Mouse (Mus musculus) brain, embryonic 14.5 days (tissue): Measurements from ENCODE around the gene Rock2. TPM values are rescaled to one million over a fixed set of nuclear protein-coding genes. Genes with fewer than 3 reads are reported as not detected.

ENCODE experiments used
- DNase-seq: peaks from one replicate; pipeline ENCODE4 v3.0.0-alpha.2; 2011; ENCODE audit warnings: low read depth
- CTCF ChIP-seq: fragments of 200-500 bp; IDR thresholded peaks from 2 replicates; pipeline ENCODE4 v1.5.1; 2012; ENCODE audit warnings: inconsistent platforms, mild to moderate bottlenecking, moderate library complexity, borderline replicate concordance; ENCODE audit not compliant: insufficient read depth, insufficient read length; ENCODE audit errors: extremely low read depth
- POLR2A ChIP-seq: fragments of 200-500 bp; IDR thresholded peaks from 2 replicates; pipeline ENCODE4 v1.6.1; 2012; ENCODE audit warnings: mild to moderate bottlenecking, inconsistent platforms, borderline replicate concordance; ENCODE audit not compliant: poor library complexity, insufficient read depth, insufficient read length, severe bottlenecking; ENCODE audit errors: extremely low read depth
- polyA plus RNA-seq: library from polyadenylated mRNA; depleted of rRNA; stranded (reverse); fragments of >200 nt; gene quantifications from 2 replicates; pipeline ENCODE4 v1.2.3, GENCODE M21; 2012

The Rock2 gene
- polyA plus RNA-seq, 1 experiment: 21.8 TPM

- no peak for DNase-seq
- no peak for TF ChIP-seq POLR2A
- 0 out of 2 replicates have a peak, but pooled peaks have one; percentile 6 for TF ChIP-seq CTCF
These were observed 91.1 kb downstream of the Rock2 start for GRCm38 (mm10) chr12:16985778-16986177.

DNA sequence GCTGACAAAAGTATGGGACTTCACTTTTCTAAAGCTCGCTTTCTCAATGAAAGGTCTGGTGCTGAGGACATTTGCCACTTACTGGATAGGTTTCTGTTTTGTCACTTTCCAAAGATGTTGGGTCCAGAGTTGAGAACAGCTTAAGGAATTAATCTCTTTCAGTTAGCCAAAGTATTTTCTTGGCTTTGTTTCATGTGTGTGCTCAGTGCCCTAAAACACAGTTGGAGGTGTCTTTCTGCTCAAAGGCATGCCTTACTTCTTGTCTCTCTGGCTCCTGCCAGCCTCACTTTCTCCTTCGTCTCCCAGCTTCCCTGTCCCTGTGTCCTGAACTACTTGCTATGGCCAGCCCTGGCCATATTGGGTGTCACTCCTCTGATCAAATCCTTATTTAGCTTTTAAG, 96.7 kb downstream of the Rock2 start:
- no peak for DNase-seq
- TF ChIP-seq POLR2A (no peak), CTCF (no peak)

DNA sequence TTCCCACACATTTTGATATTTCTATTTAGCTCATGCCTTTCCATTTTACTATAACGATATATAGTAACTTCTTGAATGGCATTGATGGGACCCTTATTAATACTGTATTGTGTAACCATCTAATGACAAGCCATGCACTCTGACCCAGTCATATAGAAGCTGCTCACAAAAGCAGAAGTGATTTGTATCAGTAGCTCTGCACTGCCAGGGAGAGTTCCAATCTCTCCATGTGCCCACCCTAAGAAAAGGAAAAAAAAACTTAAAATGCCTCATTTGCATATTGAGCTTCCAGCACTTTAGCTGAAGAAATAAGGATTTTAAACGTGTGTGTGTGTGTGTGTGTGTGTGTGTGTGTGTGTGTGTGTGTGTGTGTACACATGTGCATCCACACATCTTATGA, 97.7 kb downstream of the Rock2 start:
- DNase-seq: no peak
- TF ChIP-seq POLR2A (no peak), CTCF (no peak)

DNA sequence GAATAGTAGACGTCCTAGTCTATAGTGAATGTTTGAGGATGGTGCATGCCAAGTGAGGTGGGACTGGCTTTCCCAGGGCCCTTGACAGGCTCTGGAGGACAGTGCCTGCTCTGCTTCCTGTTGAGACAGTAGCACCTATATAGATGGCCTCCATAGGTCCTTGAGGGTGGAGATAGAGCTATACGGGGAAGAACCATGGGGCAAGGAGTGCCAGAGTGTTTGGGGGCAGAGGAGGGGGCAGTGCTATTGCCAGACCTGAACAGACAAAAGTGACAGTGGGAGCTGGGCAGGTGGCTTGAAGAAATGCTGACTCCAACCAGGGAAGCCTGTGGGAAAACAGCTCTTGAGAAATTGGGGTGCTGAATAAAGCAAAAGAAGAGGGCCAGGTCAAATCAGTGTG, 99.6 kb downstream of the Rock2 start:
- no peak for TF ChIP-seq POLR2A
- TF ChIP-seq CTCF: no peak
- no peak for DNase-seq

DNA sequence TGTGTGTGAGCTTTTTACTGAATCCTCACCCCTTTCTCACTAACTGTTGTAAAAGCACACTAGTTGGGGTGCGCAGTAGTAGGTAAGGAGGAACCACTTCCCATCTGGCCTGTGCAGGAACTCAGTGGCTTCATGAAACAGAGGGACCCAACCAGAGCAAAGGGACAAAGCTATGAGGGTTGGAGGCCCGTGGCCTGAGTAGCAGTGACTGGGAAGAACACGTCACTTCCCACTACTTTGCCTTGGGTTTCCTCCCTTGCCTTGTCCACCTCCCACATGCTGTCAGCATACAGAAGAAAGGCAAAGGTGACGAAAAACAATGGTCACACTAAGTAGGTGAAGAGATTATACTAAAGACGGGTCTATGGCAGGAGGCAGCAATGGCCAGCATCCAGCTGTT, 101.6 kb downstream of the Rock2 start:
- TF ChIP-seq CTCF (no peak), POLR2A (no peak)
- DNase-seq: no peak

DNA sequence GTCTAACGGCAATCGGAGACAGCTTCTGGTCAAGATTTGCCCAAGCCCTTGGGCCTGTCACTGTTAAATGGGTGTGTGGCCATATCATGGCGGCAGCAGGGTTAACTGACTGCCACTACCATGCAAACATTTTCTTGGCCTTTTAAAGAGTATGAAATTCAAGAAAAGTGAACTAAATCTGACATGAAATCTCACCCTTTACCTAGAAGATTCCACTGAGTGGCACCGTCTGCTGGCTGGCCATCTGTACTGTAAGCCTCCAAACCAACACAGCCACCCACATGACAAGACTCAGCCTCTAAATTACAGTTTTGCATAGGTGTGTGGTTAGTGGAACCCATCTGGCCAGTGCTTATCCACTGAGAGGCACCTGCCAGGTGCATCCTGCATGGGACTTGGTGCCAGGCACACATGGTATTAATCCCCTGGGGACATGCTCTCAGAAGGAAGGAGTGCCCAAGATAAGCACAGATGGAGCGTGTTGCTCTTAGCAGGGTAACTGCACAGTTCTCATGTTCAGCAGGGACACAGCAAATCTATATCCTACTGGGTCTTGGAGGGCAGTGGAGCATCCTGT, 102.3 kb downstream of the Rock2 start:
- TF ChIP-seq CTCF (no peak), POLR2A (no peak)
- no peak for DNase-seq

DNA sequence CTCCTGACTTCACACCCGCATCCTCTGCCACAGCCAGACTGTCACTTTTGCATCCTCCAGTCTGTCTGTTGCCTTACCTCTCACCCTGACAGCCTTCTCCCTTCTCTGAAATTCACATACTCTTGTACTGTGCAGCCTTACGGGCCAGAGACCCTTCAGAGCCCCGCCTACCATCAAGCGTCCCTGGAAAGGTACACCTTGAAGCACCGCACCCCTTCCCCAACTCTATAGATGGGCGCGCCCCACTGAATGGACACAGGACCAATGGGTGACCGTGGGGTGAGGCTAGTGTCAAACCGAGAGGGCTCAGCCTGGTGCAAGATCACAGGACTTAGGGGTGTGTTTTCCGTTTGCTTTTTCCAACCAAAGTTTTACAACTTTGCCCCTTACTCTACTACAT, 104.5 kb downstream of the Rock2 start:
- TF ChIP-seq POLR2A: no peak
- TF ChIP-seq CTCF: no peak
- no peak for DNase-seq

DNA sequence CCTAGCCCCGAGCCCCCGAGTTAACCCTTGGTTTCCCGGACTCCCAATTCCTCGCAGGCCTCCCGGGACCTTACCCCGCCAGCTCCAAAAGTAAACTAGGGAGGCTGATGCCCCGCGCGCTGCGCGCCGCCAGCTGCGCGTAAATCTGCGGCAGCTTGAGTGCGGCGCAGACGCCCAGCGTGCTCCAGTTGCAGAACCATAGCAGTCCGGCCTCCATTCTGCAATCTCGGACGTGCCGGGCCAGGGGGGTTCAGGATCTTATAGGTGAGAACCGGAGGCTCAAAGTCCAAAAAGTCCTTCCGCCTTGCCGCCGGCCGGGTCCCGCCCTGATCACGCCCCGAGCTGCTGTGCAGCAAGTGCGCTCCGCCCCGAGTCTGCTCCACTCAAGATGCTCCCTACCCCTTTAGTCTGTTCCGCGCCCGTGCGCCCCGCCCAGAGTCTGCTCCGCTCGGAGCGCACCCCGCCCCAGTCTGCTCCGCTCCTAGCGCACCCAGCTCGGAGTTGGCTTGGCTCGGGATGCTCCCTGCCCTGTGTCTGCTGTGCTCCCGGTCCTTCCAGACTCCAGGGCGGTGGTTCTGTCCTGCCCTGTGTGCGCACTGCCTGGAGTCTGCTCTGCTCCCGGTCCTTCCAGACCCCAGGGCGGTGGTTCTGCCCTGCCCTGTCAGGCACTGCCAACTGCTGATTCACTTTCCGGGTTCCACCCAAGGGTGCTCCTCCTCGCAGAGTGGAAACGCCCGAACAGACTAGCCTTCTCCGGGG, 105.2 kb downstream of the Rock2 start, which contains the start of gene Pqlc3:
Gene Pqlc3 (minus strand): TSS at position 670 of the 759 bp plus-strand sequence.
- peak; percentile 75 for DNase-seq
- no peak for TF ChIP-seq POLR2A

DNA sequence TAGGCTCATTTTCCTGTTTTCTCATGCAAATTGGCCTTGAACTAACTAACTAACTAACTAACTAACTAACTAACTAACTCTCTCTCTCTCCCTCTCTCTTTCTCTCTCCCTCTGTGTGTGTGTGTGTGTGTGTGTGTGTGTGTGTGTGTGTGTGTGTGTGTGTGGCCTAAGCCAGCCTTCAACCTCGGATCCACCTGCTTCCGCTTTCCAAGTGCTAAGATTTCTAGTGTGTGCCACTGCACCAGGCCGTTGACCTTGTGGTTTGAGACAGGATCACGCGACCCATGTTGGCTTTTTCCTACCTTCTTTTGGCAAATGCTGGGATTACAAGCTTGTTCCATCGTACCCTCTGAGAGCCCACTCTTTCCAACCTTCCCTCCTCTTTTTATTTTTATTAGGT, 105.9 kb downstream of the Rock2 start:
- no peak for DNase-seq
- TF ChIP-seq POLR2A (no peak), CTCF (no peak)

- DNase-seq: no peak
- TF ChIP-seq POLR2A: no peak
- TF ChIP-seq CTCF: no peak
These were observed 106.5 kb downstream of the Rock2 start for GRCm38 (mm10) chr12:17001211-17001610.

DNA sequence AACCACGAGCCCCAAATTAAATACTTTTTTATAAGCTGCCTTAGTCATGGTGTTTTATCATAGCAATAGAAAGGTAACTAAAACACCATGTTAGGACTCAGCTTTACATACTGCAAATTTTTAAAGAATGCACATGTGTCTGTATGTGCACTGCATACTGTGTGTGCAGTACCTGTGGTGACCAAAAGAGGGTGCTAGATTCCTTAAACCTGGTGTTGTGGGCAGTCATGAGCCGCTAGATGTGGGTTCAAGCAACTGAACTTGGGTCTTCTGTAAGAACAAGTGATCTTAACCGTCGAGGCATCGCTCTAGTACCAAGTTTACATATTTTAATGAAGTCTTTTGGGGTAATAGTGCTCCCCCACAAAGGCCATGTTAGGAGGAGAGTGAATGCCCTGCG, 114.8 kb downstream of the Rock2 start:
- no peak for TF ChIP-seq POLR2A
- no peak; the same call in 1 of the 2 replicates for TF ChIP-seq CTCF
- no peak for DNase-seq
